Mouse (Mus musculus): ENCODE data around the gene Fam131a. TPM values are rescaled to one million over a fixed set of nuclear protein-coding genes. Genes with fewer than 3 reads are reported as not detected.

Fam131a gene
- total and polyA plus RNA-seq, 3 experiments = not detected

DNA sequence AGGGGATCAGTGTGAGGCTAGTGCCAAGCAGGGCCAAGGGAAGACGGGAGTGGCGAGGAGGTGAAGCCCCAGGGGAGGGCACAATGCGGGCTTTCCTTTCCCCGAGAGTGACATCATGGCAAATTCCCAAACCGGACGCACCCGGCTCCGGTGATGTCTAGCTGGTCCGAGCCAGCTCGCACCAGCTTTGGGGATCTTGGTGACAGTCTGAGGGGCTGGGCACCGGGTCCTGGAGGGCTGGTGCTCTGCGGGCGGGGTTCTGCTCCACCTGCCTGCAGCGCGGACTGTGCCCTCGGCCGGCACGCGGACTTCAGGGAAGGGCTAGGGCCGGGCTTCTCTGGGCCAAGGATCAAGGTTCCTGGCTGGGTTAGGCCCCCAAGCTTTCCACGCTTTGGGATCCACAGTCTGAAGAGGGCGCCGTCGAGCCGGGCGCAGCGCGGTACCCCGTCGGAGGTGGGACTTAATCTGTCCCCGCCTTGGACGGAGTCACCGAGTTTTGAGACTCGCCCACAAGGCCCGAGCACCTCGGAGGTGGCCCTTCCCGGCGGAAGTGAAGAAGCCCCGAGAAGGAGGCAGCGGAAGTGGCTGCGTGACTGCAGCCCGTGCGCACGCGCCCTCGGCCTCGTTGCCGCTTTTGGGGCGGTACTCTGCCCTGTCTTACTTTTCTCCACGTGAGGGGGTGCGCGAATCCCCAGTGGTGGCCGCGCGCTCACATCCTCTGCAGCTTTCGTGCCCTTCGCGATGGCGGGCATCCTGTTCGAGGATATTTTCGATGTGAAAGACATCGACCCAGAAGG is 24.3 kb downstream of the Fam131a start, which contains the start of the genes Polr2h and Clcn2 (continued):
- TF ChIP-seq MYC (IDR thresholded peaks at IDR 0.05; ENCODE audit: low read depth, low read length) (peak; percentile 93), GATA1 (IDR thresholded peaks at IDR 0.05; ENCODE audit: low read depth, low read length) (no peak), USF1 (IDR thresholded peaks at IDR 0.05; ENCODE audit: low read depth, low read length) (peak; percentile 79), KAT2A (conservative IDR thresholded peaks at IDR 0.05; ENCODE audit: low read depth, low read length) (no peak; the same call in 1 of the 2 replicates), ZC3H11A (IDR thresholded peaks at IDR 0.05; ENCODE audit: low read depth, low read length) (no peak), BHLHE40 (IDR thresholded peaks at IDR 0.05; ENCODE audit: borderline replicate concordance, low read depth, low read length) (peak; percentile 70; the same call in 1 of the 2 replicates), UBTF (IDR thresholded peaks at IDR 0.05; ENCODE audit: borderline replicate concordance, insufficient read depth, low read depth, low read length) (no peak), POLR2AphosphoS5 (IDR thresholded peaks at IDR 0.05; ENCODE audit: borderline replicate concordance, low read depth, low read length) (no peak), ZMIZ1 (IDR thresholded peaks at IDR 0.05; ENCODE audit: low read depth, low read length) (0 out of 2 replicates have a peak, but pooled peaks have one; percentile 53), ZNF384 (IDR thresholded peaks at IDR 0.05; ENCODE audit: low read depth, low read length) (no peak), CTCF (IDR thresholded peaks at IDR 0.05 in 2 of 3, conservative IDR thresholded peaks at IDR 0.05 in 1 of 3; ENCODE audit: control insufficient read depth in 1 of 3, insufficient read depth in 1 of 3, low read depth in 2 of 3, low read length in 3 of 3, poor library complexity in 1 of 3, severe bottlenecking in 1 of 3) (peak in 2 of 3 experiments; percentile 77 to 84; a peak in 5 of 6 replicates), SMC3 (IDR thresholded peaks at IDR 0.05; ENCODE audit: low read depth, low read length) (peak; percentile 21; the same call in 1 of the 2 replicates), RAD21 (IDR thresholded peaks at IDR 0.05; ENCODE audit: low read depth, low read length) (peak; percentile 22), MEF2A (IDR thresholded peaks at IDR 0.05; ENCODE audit: extremely low read depth, insufficient replicate concordance, low read depth, low read length, poor library complexity, severe bottlenecking) (no peak), JUND (IDR thresholded peaks at IDR 0.05; ENCODE audit: low read depth, low read length) (no peak), HCFC1 (IDR thresholded peaks at IDR 0.05; ENCODE audit: low read depth, low read length) (peak; percentile 89), POLR2A (IDR thresholded peaks at IDR 0.05; ENCODE audit: control insufficient read depth in 1 of 2, insufficient read depth in 1 of 2, low read depth in 1 of 2, low read length in 2 of 2, poor library complexity in 1 of 2) (peak; percentile 79 to 82)

DNA sequence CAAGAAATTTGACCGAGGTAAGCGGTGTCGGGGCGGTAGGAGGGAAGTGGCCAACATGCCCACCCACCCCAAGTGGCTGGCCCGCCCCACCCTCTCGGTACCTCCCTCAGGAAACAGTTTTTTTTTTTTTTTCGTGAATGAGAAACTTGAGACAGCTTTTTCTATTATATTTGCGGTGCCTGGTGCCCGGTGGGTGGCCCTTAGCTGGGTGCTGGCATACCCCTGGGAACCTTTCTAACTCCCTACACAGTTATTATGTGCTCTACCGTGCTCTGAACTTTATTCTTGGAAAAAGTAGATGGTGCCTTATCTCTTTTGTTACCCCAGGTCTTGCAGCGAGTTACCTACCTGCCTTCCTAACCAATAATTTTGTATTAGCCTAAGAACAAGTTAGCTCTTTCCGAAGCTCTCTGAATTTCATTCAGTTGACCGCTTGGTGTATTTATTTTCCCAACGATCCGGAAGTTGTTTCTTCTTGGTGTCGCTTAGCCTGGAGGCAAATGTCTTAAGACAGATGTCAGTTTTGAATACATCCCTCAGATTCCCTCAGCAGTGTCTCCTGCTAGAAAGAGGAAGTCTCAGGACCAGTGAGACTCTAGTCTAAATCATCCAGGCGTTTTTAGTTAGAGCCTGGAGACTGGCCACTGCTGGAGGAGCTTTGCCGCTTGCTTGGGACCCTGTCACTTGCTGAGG is 25.1 kb downstream of the Fam131a start:
- peak overlapping the region; percentile 88 for H3K27ac ChIP-seq (ENCODE audit: control insufficient read depth, low read depth, low read length)
- peak; percentile 82 for DNase-seq (ENCODE audit: low read depth, low spot score)
- TF ChIP-seq TCF12 (IDR thresholded peaks at IDR 0.05; ENCODE audit: low read depth, low read length) (0 out of 2 replicates have a peak, but pooled peaks have one; percentile 5), ZNF384 (IDR thresholded peaks at IDR 0.05; ENCODE audit: low read depth, low read length) (peak; percentile 92), CHD1 (IDR thresholded peaks at IDR 0.05; ENCODE audit: low read depth, low read length) (0 out of 2 replicates have a peak, but pooled peaks have one; percentile 55), RAD21 (IDR thresholded peaks at IDR 0.05; ENCODE audit: low read depth, low read length) (no peak), POLR2AphosphoS2 (IDR thresholded peaks at IDR 0.05; ENCODE audit: low read length) (no peak), SIN3A (IDR thresholded peaks at IDR 0.05; ENCODE audit: low read length) (no peak; the same call in none of the 2 replicates), TBP (IDR thresholded peaks at IDR 0.05; ENCODE audit: low read depth, low read length) (peak; percentile 1; the same call in 1 of the 2 replicates)
- H3K9ac ChIP-seq (ENCODE audit: control insufficient read depth, low read depth, low read length, poor library complexity, severe bottlenecking) = peak overlapping the region; percentile 89
- H3K27me3 ChIP-seq (ENCODE audit: control insufficient read depth in 1 of 2, insufficient read depth in 2 of 2, low read length in 2 of 2) = no peaks in the 10 kb centered on the region
- H3K79me2 ChIP-seq (ENCODE audit: control insufficient read depth, insufficient read depth, low read length, poor library complexity) = peaks cover 7% of the 10 kb centered on the region
- peaks cover 0 to 14% of the 10 kb centered on the region in 2 experiments; a peak in 3 of 4 replicates for H3K4me1 ChIP-seq (ENCODE audit: control insufficient read depth in 1 of 2, insufficient read depth in 2 of 2, low read length in 2 of 2)
- peak overlapping the region; percentile 87 to 89 for H3K4me3 ChIP-seq (ENCODE audit: control insufficient read depth in 1 of 2, insufficient read depth in 1 of 2, low read depth in 2 of 2, low read length in 2 of 2)
- no peaks in the 10 kb centered on the region for H3K9me3 ChIP-seq (replicated peaks; ENCODE audit: insufficient read depth, low read length)
- peaks cover 0 to 9% of the 10 kb centered on the region in 2 experiments; a peak in 3 of 4 replicates for H3K36me3 ChIP-seq (ENCODE audit: control insufficient read depth in 1 of 2, insufficient read depth in 2 of 2, low read length in 2 of 2)

Measured in MEL (cell line).